Comparison of ENCODE assay signal across 8 mouse cellular contexts in the genomic region with DNA sequence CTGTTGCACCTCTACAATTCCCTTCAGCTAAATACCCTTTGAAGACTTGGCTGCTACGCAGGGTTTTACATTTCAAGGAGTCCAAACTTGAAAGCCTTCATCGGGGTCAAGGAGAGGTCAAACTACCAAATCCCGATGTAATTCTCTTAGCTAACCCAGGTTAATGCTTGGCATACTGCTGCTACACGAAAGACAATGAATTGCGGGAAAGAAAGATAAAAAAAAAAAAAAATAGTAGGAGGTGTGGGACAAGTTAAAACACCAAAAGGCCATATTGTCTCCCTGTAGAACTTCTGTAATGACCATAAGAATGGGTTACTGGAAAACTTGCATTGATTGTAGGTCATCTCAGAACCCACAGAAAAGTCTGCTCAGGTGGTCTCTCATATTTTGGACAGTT. TPM values are rescaled to one million over a fixed set of nuclear protein-coding genes. Genes with fewer than 3 reads are reported as not detected.
DNase-seq lines count a peak whose midpoint lies in the region; ATAC-seq lines count a peak whose summit lies in the region.

No protein-coding gene starts in this region.

- H3K27ac ChIP-seq in lung, embryonic 16.5 days (ENCODE audit: low read length): peak overlapping the region; percentile 46; the same call in 1 of the 2 replicates
- no peak overlapping the region for H3K27ac ChIP-seq in forebrain, embryonic 11.5 days (ENCODE audit: low read depth, low read length)
- H3K27ac ChIP-seq in limb, embryonic 10.5 days: peak overlapping the region; percentile 96
- peak overlapping the region; percentile 95 for H3K27ac ChIP-seq in neural tube, embryonic 15.5 days (replicated peaks)

- peak overlapping the region; percentile 74 for H3K4me2 ChIP-seq in lung, embryonic 16.5 days (ENCODE audit: low read depth, low read length)
- peak overlapping the region; percentile 53 for H3K4me2 ChIP-seq in forebrain, embryonic 11.5 days (ENCODE audit: low read depth, low read length, severe bottlenecking)
- H3K4me2 ChIP-seq in neural tube, embryonic 15.5 days: peak overlapping the region; percentile 77

- ATAC-seq in lung, embryonic 16.5 days (ENCODE audit: low read depth): no peak
- ATAC-seq in forebrain, embryonic 11.5 days (replicated peaks; ENCODE audit: low FRiP score): no peak
- ATAC-seq in neural tube, embryonic 15.5 days (ENCODE audit: low FRiP score): no peak

- peak overlapping the region; percentile 57 for H3K9ac ChIP-seq in lung, embryonic 16.5 days (ENCODE audit: low read length)
- H3K9ac ChIP-seq in forebrain, embryonic 11.5 days (ENCODE audit: low read length): peak overlapping the region; percentile 39
- peak overlapping the region; percentile 52 for H3K9ac ChIP-seq in neural tube, embryonic 15.5 days (replicated peaks)

- peaks cover 2% of the 10 kb centered on the region; the same call in 1 of the 2 replicates for H3K4me1 ChIP-seq in lung, embryonic 16.5 days (replicated peaks; ENCODE audit: control insufficient read depth, insufficient read depth, low read length)
- H3K4me1 ChIP-seq in forebrain, embryonic 11.5 days (replicated peaks; ENCODE audit: control insufficient read depth, insufficient read depth, low read length): no peaks in the 10 kb centered on the region
- H3K4me1 ChIP-seq in limb, embryonic 10.5 days: peaks cover 10% of the 10 kb centered on the region; the same call in 1 of the 2 replicates
- peaks cover 14% of the 10 kb centered on the region for H3K4me1 ChIP-seq in neural tube, embryonic 15.5 days

- H3K9me3 ChIP-seq in lung, embryonic 16.5 days (ENCODE audit: control insufficient read depth, low read length): no peaks in the 10 kb centered on the region
- H3K9me3 ChIP-seq in forebrain, embryonic 11.5 days (ENCODE audit: control insufficient read depth, low read length): no peaks in the 10 kb centered on the region
- no peaks in the 10 kb centered on the region for H3K9me3 ChIP-seq in limb, embryonic 10.5 days (replicated peaks)
- H3K9me3 ChIP-seq in neural tube, embryonic 15.5 days (replicated peaks): no peaks in the 10 kb centered on the region

- no peak for DNase-seq in lung, postnatal 14 days
- no peak for DNase-seq in forebrain, embryonic 11.5 days (ENCODE audit: low spot score)
- no peak for DNase-seq in limb, embryonic 10.5 days (ENCODE audit: low spot score)
- DNase-seq in frontal cortex, postnatal 36 days (ENCODE audit: low spot score in 2 of 2): no peak
- DNase-seq in thymus, adult 18-20 months: no peak
- DNase-seq in Muller cell, postnatal 12 days (ENCODE audit: inconsistent ontology term): no peak

- 12% methylated on average over 5 of the region's 5 CpGs for WGBS in lung, embryonic 16.5 days
- 22% methylated on average over 5 of the region's 5 CpGs for WGBS in forebrain, embryonic 11.5 days
- WGBS in limb, embryonic 10.5 days: 19% methylated on average over 5 of the region's 5 CpGs
- 15% methylated on average over 5 of the region's 5 CpGs for WGBS in neural tube, embryonic 15.5 days

- H3K27me3 ChIP-seq in lung, embryonic 16.5 days (ENCODE audit: control insufficient read depth, insufficient read depth, low read depth, low read length): no peaks in the 10 kb centered on the region
- no peaks in the 10 kb centered on the region for H3K27me3 ChIP-seq in forebrain, embryonic 11.5 days (ENCODE audit: control insufficient read depth, insufficient read depth, low read length)
- H3K27me3 ChIP-seq in limb, embryonic 10.5 days (ENCODE audit: low read depth, poor library complexity, severe bottlenecking): no peaks in the 10 kb centered on the region
- no peaks in the 10 kb centered on the region for H3K27me3 ChIP-seq in neural tube, embryonic 15.5 days (replicated peaks)

- H3K4me3 ChIP-seq in lung, embryonic 16.5 days (ENCODE audit: low read length): peak overlapping the region; percentile 71
- peak overlapping the region; percentile 79 for H3K4me3 ChIP-seq in forebrain, embryonic 11.5 days (ENCODE audit: low read depth, low read length)
- peak overlapping the region; percentile 91 for H3K4me3 ChIP-seq in limb, embryonic 10.5 days
- peak overlapping the region; percentile 96 for H3K4me3 ChIP-seq in neural tube, embryonic 15.5 days (replicated peaks)

- H3K36me3 ChIP-seq in lung, embryonic 16.5 days (ENCODE audit: control insufficient read depth, insufficient read depth, low read length): no peaks in the 10 kb centered on the region
- H3K36me3 ChIP-seq in forebrain, embryonic 11.5 days (ENCODE audit: control insufficient read depth, insufficient read depth, low read length): no peaks in the 10 kb centered on the region
- peaks cover under 1% of the 10 kb centered on the region; the same call in 1 of the 2 replicates for H3K36me3 ChIP-seq in limb, embryonic 10.5 days
- no peaks in the 10 kb centered on the region for H3K36me3 ChIP-seq in neural tube, embryonic 15.5 days

RNA-seq across cellular contexts. Expression of gene Bmt2, which starts 0.6 kb away (rescaled TPM):
- 13.3 and 18.6 TPM in 2 replicates for polyA plus RNA-seq in lung, embryonic 16.5 days (2015; fragmentation: Nextera tagmentation; extraction: Ambion mirVana)
- polyA plus RNA-seq in forebrain, embryonic 11.5 days (2014; fragmentation: Nextera tagmentation; extraction: Ambion mirVana): 24.4 and 29.1 TPM in 2 replicates
- polyA plus RNA-seq in limb, embryonic 10.5 days (2016; fragmentation: Nextera tagmentation; extraction: Ambion mirVana): 14.6 and 17.6 TPM in 2 replicates
- polyA plus RNA-seq in neural tube, embryonic 15.5 days (2015; fragmentation: Nextera tagmentation; extraction: Ambion mirVana): 20.6 and 21.2 TPM in 2 replicates
